Mouse (Mus musculus): ENCODE measurements around the gene Mafb.

Gene Mafb

DNA sequence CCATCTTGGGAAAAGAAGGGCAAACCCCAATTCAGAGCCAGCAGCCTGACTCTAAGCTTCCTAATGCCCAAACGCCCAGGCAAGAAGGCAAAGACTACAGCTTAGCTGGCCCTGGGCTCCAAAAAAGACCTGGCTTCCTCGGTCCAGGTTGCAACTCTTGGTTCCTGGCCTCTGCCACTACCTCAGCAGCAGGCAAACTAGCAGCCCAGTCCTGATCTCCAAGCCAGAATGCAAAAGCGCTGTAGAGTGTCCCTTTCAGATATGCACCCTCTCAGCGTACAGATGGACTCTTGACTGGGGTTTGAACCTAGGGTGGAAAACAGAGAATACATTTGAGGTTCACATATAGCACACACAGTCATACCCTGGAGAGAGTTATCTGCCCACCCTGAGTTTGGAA, 3.7 kb downstream of the Mafb start:
- no peak for DNase-seq

DNA sequence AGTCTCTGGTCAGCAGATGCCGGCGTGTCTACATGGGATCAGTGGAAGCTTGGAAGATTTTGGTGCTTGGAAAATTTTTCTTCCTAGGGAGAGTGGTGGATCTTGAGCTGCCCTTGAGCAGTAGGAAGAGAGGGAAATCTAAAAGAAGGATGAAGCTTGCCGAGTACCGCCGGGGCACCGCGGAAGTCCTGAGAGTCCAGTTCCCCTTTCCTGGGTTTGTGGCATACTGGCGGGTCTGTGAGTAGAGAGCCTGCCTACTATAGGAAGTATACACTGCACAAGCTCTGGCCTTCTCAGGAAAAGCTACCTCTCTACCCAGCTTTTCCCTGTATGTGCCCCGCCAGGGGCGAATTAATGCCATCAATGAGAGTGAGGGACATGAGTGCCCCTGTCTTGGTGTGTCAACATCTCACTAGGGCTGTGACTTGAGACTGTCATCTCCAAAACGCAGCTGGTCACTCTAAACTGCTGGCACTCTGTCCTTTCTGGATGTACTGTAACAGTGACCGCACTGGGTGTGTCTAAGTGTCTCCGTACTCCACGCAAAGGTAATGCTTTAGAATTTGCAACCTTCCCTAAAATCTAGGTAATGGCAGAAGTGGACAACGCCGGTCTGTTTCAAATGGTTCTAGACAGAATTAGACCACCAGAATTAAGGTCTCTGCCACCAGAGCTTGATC, 5.3 kb downstream of the Mafb start:
- no peak for DNase-seq

DNA sequence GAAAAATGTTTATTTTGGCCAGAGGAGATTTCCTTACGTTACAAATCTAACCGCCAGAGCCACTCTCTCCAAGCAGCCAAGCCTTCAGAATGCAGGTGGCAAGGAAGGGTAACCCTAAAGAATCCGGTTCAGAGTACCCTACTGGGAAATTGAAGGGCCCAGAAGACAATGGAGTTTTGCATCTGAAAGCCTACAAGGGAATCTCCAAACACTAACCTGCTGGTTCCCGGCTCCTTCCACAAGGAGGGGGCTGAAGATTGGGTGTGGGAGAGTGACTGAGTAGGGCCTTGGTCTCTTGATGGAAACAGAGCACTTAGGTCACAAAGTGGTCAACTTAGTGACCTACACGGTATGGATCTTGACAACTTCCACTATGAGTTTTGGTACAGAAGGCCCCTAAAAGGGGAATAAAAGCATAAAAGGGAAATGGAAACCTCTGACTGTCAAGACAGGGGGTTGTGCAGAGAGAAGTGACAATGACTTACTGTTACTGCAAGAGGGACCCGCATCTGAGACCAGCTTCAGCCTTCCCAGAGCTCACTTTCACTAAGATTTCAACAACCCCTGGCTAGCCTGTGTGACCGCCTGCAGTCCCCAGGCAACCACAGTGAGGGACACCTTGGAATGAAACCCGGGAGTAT, 6.5 kb downstream of the Mafb start:
- DNase-seq: no peak

DNA sequence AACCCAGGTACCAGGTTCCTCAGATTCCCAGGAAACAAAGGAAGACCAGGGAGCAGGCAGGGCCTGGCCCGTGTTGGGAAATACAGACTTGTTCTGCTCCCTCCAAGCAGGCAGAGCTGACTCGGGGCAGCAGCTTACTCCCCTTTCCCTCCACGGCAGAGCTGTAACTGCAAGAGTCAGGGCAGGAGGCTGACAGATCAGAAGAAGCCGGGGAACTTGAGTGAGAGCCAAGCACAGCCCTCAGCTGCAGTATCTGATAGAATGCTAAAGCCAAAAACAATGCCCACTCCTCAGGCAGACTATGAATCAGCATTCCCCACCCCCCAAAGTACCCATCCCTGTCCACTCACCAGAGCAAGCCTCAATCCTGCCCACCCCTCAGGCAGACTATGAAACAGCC, 8.0 kb downstream of the Mafb start:
- no peak for DNase-seq

DNA sequence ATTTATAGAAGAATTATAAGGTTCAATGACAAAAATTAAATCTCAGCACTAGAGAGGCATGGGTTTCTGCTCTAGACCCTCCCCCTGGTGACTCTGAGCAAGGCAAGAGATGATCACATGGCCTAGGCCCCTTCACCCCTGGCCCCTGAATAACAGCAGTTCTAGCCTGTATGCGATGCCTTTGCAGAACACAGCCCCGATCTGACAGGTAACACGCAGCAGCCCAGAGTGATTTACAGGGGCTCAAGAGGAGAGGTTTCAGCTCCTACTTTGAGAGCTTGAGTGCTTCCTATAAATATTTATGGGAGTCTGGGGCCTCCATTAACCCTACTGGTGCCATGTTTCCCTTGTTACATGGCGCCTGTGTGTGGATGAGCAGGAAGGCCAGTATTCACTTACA, 9.4 kb downstream of the Mafb start:
- no peak for DNase-seq

DNA sequence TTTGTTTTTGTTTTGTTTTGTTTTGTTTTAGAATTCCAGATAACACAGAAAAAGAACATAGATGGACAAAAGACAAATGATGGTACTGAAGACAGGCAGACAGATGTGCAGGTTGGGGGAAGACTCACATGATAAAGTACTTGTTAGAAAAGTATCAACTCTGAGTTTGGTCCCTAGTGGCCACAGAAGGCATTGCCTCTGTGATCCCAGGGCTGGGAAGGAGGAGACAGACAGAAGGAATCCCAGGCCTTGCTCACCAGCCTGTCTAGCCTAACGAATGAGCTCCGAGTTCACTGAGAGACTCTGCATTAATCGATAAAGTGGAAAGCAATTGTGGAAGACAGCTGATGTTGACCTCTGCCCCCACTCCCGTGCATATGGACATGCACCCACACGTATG, 10.7 kb downstream of the Mafb start:
- peak in 1 of 2 experiments; percentile 29 for DNase-seq

DNA sequence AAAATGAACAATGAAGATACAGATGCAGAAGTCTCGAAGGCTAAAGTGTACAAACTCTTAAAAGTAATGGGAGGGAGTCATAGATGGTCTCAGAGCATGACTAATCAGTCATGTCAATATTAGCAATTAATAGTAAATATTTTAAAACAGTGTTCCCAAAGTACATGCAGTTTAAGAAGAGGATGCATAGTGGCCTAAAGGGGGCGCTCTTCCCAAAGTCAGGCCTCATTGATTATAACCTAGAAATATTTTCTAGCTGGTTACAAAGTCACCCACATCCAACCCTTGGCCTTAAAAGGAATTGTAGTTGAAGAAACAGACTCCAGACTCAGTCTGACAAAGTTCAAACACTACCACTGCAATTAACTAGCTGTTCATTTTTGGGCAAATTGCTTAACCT, 12.5 kb downstream of the Mafb start:
- no peak for DNase-seq

DNA sequence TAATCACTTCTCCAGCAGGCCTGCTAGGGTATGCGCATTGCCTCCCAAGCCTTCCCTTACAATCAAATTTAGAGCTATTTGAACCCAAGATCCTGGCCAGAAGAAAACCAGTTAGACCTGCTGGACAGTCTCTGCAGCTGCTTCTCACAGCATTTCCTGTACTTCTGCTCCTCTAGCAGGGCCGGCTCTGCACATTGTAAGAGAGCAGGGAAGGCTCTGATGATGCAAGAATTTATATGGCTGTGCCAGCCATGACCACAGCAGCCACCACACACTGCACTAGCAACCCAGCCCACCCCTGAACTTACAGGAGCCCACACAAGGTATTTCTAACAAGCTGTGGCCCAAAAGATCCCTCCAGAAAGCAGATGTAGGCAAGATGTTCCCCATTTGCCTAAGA, 13.3 kb downstream of the Mafb start:
- DNase-seq: no peak

DNA sequence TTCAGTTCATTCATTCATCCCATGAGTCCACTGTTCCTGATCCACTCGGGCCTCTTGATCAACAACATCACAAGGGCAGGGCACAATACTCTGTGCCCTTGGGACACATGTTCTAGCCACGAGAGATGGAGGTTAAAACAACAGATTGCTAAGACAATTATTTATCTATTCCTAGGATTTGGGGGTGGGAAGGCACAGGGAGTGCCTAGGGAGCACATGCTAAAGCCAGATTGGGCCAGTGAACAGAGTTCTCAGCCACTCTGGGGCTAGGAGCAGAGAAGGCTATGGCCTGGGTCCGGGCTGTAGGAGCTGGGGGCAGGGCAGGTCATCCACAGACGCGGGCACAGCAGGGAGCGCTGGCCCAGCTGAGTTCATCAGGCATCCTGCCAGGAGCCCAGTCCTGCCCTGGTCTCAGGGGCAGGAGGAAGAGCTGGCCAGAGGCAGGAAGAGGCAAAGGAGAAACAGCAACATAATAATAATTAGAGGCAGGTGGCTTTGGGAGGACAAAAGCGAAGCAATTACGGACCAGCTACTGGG, 15.8 kb downstream of the Mafb start:
- DNase-seq: peak; percentile 33 to 53

DNA sequence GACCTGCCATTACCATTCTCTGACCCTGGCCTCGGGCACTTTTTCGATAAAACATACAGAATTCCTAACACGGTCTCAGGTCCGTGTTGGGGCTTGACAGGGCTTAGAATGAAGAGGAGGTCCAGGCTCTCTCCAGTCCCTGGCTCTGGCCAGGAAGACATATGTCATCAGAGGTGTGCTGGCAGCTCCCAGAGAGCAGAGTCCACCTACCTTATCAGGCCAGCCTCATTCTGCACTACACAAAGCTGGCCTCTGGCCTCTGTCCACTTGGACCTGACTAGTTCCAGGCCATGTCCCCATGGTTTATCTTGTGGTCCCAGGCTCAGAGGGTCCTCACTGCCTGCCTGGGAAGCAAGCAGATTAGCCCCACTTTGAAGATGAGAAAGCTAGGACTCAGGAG, 17.3 kb downstream of the Mafb start:
- DNase-seq: no peak

DNA sequence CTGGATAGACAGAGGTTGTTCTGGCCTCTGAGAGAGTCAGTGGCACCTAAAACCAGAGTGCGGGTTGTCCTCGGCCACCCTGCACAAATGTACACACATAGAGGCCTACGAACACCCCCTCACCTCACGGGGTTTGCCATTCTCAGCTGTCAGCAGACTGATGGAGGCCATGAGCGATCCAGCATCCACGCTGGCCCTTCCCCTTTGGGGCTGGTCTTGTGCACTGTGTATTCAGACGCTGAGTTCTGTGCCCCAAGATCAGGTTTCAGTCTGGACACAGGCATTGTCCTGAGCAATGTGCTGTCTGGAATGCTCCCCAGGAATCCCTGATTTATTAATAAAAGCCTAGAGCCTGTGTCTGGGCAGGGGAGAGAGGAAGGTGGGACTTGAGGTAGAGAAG, 18.1 kb downstream of the Mafb start:
- DNase-seq: no peak

DNA sequence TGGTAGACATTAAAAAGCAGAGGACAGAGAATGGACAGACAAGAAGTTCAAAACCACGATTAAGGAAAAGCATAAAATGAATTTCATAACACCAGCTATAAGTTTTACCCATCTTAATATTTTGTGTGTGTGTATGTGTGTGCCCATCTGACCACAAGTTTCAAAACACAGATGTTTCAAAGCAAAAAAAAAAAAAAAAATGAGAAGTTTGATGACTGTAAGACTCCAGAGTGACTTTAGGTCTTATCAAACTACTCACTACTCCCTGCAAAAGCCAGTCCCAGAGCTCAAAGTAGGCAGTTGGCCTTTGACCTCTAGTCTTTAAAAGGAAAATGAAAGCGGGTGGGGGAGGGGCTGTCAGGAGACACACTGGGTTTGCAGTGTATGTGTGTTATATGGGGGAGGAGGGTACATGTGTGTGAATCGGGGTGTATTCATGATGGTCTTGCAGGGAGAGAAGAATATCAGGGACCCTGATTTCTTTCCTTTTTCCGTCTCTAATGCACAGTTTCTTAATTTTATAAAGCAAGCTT, 18.7 kb downstream of the Mafb start:
- DNase-seq: no peak

DNA sequence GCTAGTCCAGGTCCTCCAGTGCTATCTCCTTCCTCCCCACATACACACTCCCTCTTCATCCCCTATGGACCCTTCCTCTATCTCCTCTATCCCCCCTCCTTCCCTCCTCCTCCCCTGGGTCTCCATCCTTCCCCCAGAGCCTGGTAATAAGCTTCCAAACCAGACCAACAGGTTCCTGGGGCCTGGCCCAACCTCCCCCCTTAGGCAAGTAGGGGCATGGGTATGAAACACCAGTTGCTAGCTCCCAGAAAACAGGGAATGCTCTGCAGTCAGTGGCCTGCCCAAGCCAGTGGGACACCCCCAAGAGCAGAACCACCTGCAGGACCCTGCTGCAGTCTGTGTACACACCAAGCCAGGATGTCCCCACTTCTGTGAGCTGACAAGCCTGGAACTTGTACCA, 21.2 kb downstream of the Mafb start:
- DNase-seq: no peak

DNA sequence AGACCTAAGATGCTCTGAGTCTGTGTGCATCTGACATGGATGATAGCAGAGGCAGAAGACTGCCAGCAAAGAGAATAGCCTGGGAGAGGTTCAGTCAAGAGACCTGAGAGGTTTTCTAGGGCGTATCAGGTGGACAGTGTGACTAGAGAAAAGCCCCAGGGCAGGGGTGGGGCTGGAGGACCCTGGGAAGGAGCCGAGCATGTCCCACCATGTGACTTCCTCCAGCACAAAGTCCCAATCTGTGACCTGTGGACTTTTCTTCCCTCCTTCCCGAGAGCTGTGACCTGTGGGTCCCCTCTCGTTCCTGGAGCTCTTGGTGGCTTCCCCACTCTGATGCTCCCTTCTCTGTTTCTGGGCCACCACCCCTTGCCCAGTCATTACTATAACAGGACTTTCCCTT, 26.7 kb downstream of the Mafb start:
- DNase-seq: no peak

DNA sequence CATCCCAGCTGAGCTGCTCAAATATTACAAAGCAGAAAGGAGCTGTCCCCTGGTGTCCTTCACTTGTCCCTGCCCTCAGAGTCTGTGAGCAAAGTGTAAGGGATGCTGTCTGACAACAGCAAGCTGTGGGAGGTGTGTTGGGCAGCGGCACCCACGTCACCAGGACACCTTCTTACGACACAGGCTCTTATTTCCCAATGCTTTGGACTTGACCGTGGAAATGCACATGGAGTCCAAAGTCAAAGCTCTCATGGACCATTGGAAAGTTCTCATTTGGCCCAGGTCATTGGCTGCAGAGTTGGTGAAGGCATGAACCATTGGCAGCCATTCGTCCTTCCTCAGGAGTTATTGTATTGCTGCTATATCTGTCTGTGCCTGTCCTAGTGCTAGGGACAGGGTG, 27.3 kb downstream of the Mafb start:
- no peak for DNase-seq

DNA sequence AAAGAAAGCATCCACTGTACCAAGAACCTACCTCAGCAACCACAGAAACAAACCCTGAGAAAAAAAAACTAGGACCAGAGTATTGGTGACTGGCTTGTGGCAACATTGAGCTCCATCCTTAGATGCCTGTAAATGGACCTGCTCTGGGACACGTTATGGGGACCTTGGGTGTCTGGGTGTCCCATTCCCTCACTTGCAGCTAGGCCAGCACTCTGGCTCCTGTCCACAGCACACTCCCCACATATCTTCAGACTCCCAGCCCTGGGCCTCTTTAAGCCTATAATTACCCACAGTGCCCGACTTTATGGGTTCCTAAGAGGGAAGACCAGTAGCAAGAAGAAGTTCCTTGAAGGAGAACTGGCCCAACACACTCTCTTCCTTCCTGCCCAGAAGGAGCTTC, 30.8 kb downstream of the Mafb start:
- peak in 1 of 2 experiments; percentile 14 for DNase-seq

DNA sequence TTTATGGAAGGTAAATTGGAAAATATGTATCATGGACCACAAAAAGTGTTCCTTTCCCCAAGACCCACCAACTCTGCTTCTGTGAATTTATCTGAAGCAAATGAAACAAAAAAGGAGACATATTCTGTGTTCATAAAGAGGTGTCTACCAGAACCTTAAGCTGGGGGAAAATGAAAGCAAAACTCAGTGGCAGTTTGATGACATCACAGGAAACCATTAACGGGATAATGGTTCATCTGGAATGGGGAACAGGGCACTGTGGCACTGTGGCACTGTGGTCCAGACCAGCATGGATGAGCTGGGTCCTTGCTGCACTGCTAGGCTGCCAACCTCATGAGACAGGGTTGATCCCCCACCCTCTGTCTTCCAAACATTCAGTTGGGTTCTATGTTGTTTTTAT, 31.8 kb downstream of the Mafb start:
- DNase-seq: peak in 1 of 2 experiments; percentile 8

DNA sequence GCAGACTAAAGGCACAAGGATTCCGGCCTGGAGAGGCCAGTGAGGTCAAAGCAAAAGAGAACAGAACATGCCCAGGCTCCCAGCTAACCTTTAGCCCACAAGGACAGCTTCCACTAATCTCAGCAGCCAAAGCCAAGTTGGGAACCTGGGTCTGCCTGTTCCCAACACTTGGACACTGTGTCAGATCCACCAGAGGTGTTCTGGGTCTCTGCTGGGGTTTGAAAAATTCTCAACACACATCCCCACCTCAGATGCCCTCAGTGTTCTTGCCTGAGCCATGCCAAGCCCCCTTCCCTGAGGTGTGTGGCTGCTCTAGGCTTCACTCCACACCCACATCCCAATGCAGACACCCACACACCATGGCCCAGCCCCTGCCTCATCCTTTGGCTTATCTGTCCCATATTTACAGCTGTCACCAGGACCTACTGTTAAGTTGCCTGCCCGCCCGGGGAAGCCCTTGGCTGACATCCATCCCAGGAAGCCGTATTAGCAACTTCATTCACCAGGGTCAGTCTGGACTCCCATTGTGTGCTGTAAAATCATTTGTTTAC, 32.7 kb downstream of the Mafb start, which contains the start of gene Gm826:
TSS of gene Gm826 (minus strand) at position 52 of the 551 bp plus-strand sequence.
- peak; percentile 60 to 83 for DNase-seq

DNA sequence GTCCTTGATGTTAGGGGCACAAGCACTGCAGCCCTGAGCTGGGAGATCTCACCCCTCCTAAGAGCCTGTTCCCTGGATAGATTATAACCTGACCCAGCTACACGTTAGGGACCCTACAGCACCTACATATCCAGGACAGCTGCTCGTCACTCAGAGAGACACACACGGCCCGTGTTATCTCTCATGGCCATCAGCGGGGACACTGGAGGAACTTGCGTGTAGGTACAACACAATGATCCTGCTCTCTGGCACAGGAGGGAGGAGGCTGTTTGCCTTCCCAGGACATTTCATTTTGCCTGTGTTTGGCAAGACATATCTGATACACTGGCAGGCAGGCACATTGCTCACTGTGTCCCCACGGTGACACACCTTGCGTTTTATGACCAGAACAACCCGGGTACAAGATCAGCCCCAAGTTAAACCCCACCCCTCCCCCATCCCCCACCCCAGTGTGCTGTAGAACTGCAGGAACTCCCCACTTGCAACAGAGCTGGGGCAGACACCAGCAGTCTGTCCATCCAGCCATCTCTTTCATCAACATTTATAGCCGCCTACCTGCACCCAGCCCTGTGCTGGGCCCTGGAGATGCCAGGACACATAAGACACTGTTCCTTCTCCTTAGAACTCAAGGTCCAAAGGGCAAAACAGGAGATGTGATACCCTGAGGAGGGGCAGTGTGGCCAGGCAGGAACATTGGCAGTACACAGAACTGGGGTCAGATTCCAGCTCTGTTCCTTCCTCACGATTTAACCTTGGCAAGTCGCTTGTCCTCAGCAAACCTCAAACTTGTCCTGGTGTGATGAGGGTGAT, 34.1 kb downstream of the Mafb start:
- peak in 1 of 2 experiments; percentile 14 for DNase-seq

DNA sequence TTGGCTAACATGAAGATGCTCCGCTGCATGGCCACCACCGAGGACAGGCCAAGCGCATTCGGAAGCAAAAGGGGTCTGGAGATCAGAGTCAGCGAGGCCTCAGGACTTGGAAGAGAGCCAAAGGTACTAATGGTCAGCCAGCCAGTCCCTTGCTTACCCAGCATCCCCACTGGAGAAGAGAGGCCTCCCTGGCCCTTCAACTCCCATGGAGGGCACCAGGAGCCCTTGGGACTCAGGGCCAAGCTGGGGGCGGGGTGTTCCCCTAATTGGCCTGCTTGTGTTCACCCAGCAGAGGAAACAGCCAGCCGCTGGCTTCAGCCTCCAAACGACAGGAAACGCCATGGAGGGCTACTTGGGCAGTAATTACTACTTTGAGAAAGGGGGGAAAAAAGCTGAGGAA, 38.0 kb downstream of the Mafb start:
- peak; percentile 25 to 62 for DNase-seq

DNA sequence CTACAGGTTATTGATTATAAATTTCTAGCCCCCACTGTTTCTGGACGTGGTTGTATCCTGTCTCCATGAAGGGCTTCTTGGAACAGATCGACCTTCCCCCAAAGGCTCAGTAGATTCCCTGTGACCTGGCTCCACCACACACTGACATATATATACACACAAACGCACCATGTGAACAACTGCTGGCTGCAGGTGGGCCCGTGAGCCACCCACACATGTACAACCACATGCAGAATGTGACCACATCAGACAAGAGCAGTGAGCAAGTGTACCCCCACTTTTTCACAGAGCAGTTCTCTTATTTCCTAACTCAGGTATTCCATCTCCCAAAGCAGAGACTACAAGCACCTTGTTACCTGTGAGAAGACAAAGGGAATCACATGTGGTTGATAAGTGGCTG, 39.1 kb downstream of the Mafb start:
- DNase-seq: no peak

DNA sequence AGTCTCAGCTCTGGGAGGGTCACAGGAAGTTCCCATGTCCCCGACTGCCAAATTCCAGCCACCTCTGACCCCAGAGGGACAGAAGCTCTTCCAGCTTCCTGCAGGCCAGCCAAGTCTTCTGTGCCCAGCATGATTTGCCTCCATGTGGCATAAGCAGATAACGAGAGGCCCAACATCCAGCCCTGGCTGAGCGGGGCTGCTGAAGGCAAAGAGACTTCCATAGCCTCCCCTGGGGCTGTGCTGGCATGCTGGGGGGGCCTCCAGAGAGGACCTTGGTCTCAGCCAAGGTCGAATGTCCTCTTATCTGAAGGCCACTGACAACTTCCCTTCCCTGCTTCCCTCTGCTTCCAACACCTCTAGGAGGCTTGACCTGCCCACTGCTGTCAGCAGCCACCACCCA, 39.7 kb downstream of the Mafb start:
- DNase-seq: peak; percentile 68 to 89

DNA sequence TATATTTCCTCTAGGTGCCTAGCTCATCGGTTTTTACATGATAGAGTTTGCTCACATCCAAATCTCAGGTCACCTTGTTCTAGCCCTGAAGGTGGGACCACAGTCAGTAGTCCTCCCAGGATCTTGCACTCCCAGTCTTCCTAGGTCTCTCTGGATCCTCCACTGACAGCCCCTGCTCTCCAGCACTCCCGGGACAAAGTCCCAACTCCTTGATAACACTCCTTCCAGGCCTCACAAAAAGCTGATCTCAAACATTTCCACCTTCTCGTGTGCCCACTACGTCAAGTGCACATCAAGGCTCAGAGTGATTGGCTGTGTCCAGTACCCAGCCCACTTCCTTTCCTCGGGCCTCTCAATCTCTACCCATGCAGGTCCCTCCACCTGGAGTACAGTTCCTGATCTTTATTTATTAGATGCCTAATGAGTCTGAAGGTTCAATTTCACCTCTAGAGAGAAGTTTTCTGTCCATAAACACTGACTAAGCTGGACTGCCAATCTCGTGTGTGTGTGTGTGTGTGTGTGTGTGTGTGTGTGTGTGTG, 41.7 kb downstream of the Mafb start:
- no peak for DNase-seq

Data from lung, postnatal 4 days (tissue).